Mouse (Mus musculus) forelimb bud, embryonic 11.5 days (tissue): ENCODE data around the gene Zfp772.
A peak's percentile ranks its signal among the peaks of the same experiment; 100 is the strongest.
"Not testable (repeated sequence)": the region's sequence is repeated elsewhere in the genome, so short reads cannot be mapped to it uniquely, and the experiment has no call there.

Experiments used
- DNase-seq: peaks from one replicate; pipeline ENCODE4 v3.0.0-alpha.2; 2012; ENCODE audit warnings: low read depth, low spot score

Gene Zfp772

DNA sequence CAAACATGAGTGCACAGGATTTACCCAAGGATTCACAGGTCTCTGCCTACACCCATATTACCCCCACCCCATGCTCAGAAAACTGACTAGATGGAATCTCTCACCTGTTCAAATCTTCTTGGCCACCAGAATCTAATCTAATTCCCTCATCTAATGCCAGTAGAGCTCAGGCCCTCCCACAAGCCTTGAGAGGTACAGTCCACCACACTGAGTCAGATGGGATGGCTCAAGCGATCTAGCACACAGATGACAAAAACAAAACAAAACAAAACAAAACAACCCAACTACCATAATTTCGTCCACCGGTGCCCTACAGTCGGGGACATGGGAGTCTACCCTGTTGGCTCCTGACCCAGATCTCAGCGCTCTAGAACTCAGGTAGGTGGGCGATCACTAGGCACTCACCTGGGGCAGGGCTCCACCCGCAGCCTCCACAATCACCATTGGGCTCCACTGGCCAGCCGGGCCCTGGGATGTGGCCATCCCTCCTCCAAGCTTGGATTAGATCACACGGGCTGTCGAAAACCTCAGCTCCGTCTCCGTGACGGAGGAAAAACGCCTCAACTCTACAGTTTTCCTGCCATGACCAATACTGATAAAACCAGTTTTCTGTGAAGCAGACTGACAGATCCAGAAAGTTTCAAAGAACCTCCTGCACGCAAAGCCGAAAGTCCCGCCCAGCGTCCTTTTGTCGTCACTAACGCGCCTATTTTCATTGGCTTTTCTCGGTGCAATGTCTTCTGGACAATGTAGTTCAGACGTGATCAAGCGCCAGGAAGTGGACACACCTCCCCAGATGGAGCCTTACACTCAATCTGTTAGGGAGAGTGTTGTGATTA, at the start of gene Zfp772:
Gene Zfp772, minus strand, starts transcription at position 686 of the 839 bp plus-strand sequence.
- DNase-seq, result not testable (repeated sequence)

DNA sequence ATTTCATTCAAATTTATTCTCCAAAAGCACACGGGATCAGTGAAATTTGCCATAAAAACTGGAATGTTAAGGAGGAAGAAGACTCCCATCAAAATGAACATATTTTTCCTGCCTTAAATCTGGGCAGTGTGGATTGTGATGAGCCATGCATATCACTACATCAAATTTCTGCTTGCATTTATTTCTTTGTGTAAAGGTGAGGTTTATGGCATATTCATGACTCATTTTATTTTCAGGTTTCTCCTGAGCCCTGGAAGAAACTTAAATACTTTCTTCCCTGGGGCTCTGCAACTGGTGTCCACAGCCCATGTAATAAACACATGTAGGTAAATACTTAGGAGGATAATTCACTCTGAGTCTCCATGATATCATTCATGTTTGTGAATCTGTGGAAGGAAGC, 37.4 kb upstream of the Zfp772 start, which contains the start of gene Vmn2r29:
Gene Vmn2r29, minus strand, starts transcription at position 101 of the 400 bp plus-strand sequence.
- DNase-seq, result not testable (repeated sequence)

GRCm38 (mm10) chr7:7188191-7188942, 21.4 kb downstream of the Zfp772 start:
- DNase-seq, result peak; percentile 59

GRCm38 (mm10) chr7:7187417-7188190, 22.2 kb downstream of the Zfp772 start:
- no peak for DNase-seq

- DNase-seq, result peak; percentile 46
Measured at GRCm38 (mm10) chr7:7185897-7186296, 23.9 kb downstream of the Zfp772 start.

- DNase-seq, result peak; percentile 52
Measured at GRCm38 (mm10) chr7:7171227-7172147, 38.3 kb downstream of the Zfp772 start, which contains the start of gene Zfp418. Gene Zfp418, plus strand, starts transcription at chr7:7171330.
